Mouse (Mus musculus): Measurements from ENCODE around the gene Cox17.

DNA sequence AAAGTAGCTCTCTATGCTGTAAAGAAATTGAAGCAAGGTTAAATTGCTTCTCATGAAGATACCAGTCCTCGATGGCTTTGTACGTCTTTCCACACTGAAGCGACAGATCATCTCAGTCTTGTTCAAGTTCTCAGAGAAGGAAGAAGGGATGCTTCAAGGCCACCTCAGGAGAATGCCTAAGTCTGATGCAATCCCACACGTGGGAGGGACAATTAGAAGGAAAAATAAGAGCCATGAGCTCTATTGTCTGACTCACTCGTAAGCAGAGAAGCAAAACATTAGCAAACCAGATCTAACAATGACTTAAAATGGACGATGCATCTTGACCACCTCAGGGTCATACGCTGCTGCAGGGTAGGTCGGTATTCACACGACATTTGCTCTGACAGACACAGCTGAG lies 28.3 kb upstream of the Cox17 start:
- no peak for TF ChIP-seq EP300 (IDR thresholded peaks at IDR 0.05; ENCODE audit: low read depth)
- no peak for TF ChIP-seq CTCF (IDR thresholded peaks at IDR 0.05; ENCODE audit: low read depth)

All from liver, postnatal 0 days (tissue).